9 mouse cellular contexts compared by ENCODE assay signal in the genomic region with DNA sequence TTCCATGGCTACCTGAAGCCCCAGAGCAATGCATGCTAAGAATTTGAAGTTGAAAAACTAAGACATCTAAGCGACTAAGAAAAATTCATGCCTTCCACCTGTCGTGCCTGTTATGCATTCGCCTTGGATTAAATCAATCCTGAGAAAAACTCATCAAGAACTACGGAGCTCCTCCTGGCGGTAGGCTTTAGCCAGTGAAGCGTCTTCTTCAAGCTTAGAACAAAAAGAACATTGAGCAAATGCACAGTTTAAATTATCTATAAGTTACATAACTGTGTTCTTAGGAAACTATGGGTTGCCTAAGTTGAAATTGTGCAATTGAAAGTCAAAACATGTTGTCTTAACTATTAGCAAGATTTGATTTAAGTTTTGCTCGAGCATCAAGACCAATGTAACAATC.
A peak's percentile ranks its signal among the peaks of the same experiment; 100 is the strongest.
DNase-seq lines count a peak whose midpoint lies in the region; ATAC-seq lines count a peak whose summit lies in the region.
"Had no signal": no experiment of that assay in that cellular context is flagged by ENCODE, and none has a peak within 500 bp of the region (broad histone marks: within the 10 kb centered on the region; RNA-seq: fewer than 3 reads in every experiment).

No protein-coding gene starts in this region.

- no peaks in the 10 kb centered on the region for H3K36me3 ChIP-seq in heart, embryonic 12.5 days
- no peaks in the 10 kb centered on the region for H3K36me3 ChIP-seq in forebrain, embryonic 16.5 days (ENCODE audit: control insufficient read depth, insufficient read depth)
- H3K36me3 ChIP-seq: heart, embryonic 13.5 days had no signal

- H3K9ac ChIP-seq in heart, embryonic 12.5 days, result no peak overlapping the region
- no peak overlapping the region for H3K9ac ChIP-seq in forebrain, embryonic 16.5 days (replicated peaks; ENCODE audit: low read depth, low read length)
- H3K9ac ChIP-seq: heart, embryonic 13.5 days had no signal

- H3K4me2 ChIP-seq in heart, embryonic 12.5 days, result no peak overlapping the region
- H3K4me2 ChIP-seq in forebrain, embryonic 16.5 days (ENCODE audit: low read length), result no peak overlapping the region
- H3K4me2 ChIP-seq: heart, embryonic 13.5 days had no signal

- no peak for ATAC-seq in heart, embryonic 12.5 days (ENCODE audit: insufficient number of reproducible peaks, low FRiP score)
- peak; percentile 59; the same call in 1 of the 2 replicates for ATAC-seq in forebrain, embryonic 16.5 days

- no peaks in the 10 kb centered on the region for H3K27me3 ChIP-seq in heart, embryonic 12.5 days (replicated peaks)
- H3K27me3 ChIP-seq in forebrain, embryonic 16.5 days (replicated peaks; ENCODE audit: control insufficient read depth, insufficient read depth, low read length), result no peaks in the 10 kb centered on the region
- H3K27me3 ChIP-seq: heart, embryonic 13.5 days had no signal

- H3K4me1 ChIP-seq in heart, embryonic 12.5 days (replicated peaks), result no peaks in the 10 kb centered on the region
- H3K4me1 ChIP-seq in forebrain, embryonic 16.5 days (replicated peaks; ENCODE audit: control insufficient read depth, insufficient read depth, low read length), result no peaks in the 10 kb centered on the region
- H3K4me1 ChIP-seq: heart, embryonic 13.5 days had no signal

- H3K9me3 ChIP-seq in heart, embryonic 12.5 days (replicated peaks), result no peaks in the 10 kb centered on the region
- no peaks in the 10 kb centered on the region for H3K9me3 ChIP-seq in forebrain, embryonic 16.5 days (ENCODE audit: control insufficient read depth, low read length)
- H3K9me3 ChIP-seq: heart, embryonic 13.5 days had no signal

- intact Hi-C loops in heart, postnatal 10 days (cut with DNase I), result loop anchor here (5.0 kb wide), 3 partner anchors 927 to 1537 kb away; a partner anchor contains a TSS

- no peak overlapping the region for H3K4me3 ChIP-seq in heart, embryonic 12.5 days
- no peak overlapping the region for H3K4me3 ChIP-seq in forebrain, embryonic 16.5 days (replicated peaks; ENCODE audit: low read length)
- H3K4me3 ChIP-seq: heart, embryonic 13.5 days had no signal

- 32% methylated on average over 7 of the region's 7 CpGs for WGBS in heart, embryonic 12.5 days
- WGBS in forebrain, embryonic 16.5 days, result 25% methylated on average over 7 of the region's 7 CpGs

- peak; percentile 2 to 17 for DNase-seq in heart, postnatal 10 days
- DNase-seq in urinary bladder, postnatal 36 days (ENCODE audit: low spot score in 2 of 2), result peak; percentile 8 to 33
- no peak for DNase-seq in urinary bladder, postnatal 10 days (ENCODE audit: low spot score)
- peak; percentile 73 for DNase-seq in left cerebral cortex, adult 18-20 months (ENCODE audit: low spot score in 2 of 2)
- peak; percentile 79 for DNase-seq in right cerebral cortex, postnatal 4 days
- no peak for DNase-seq in heart, adult 11 months

- H3K27ac ChIP-seq in heart, embryonic 12.5 days (ENCODE audit: poor library complexity, severe bottlenecking), result no peak overlapping the region
- H3K27ac ChIP-seq in forebrain, embryonic 16.5 days (ENCODE audit: low read length), result no peak overlapping the region
- H3K27ac ChIP-seq: heart, embryonic 13.5 days had no signal

Comparison
In these comparisons a context has a peak if more than half of its experiments do, and no peak if none do; other contexts are left out.
1. DNase-seq: peak in heart, postnatal 10 days (2 of 2), urinary bladder, postnatal 36 days (2 of 2), left cerebral cortex, adult 18-20 months (2 of 2) and right cerebral cortex, postnatal 4 days (single experiment); none in urinary bladder, postnatal 10 days (single experiment) and heart, adult 11 months (single experiment).